Mouse (Mus musculus): ENCODE results near the gene Pgap3. TPM values are rescaled to one million over a fixed set of nuclear protein-coding genes. Genes with fewer than 3 reads are reported as not detected.

Pgap3 gene
- polyA plus RNA-seq, 1 experiment from 2014 or later, result 14.2 TPM

DNA sequence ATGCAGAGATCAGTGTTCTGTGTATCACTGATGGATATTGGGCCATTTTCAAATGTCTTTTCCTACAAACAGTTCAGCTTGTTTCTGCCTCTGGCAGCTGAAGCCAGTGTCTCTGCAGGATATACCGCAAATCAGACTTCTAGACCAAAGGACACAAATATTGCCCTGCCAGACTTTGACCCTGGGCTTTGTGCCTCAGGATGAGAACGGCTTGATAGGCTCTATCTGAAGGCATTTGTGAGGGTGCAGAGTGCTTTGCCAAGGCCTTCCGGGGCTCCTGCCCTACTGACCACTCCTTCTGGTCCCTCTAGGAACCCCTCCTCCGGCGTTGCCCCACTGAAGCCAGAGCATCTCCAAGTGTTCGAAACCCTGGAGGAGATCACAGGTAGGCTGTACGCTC lies 26.3 kb upstream of the Pgap3 start:
- Histone ChIP-seq H3K36me3 (ENCODE audit: control insufficient read depth, insufficient read depth, low read length) (peaks cover 99% of the 10 kb centered on the region), H3K4me2 (ENCODE audit: low read length) (no peak overlapping the region), H3K4me1 (ENCODE audit: control insufficient read depth in 2 of 2, insufficient read depth in 2 of 2, low read length in 2 of 2) (no peaks in the 10 kb centered on the region), H3K9me3 (ENCODE audit: control insufficient read depth, low read length) (no peaks in the 10 kb centered on the region), H3K4me3 (ENCODE audit: control insufficient read depth in 1 of 2, insufficient read depth in 1 of 2, low read depth in 1 of 2, low read length in 2 of 2) (no peak overlapping the region), H3K27me3 (ENCODE audit: control insufficient read depth, insufficient read depth, low read length) (no peaks in the 10 kb centered on the region), H3K9ac (ENCODE audit: low read length) (no peak overlapping the region), H3K27ac (replicated peaks in 1 of 2; ENCODE audit: control insufficient read depth in 1 of 2, insufficient read depth in 1 of 2, low read depth in 2 of 2, low read length in 2 of 2) (no peak overlapping the region)
- WGBS, result 92% methylated on average over 7 of the region's 7 CpGs
- no peak for ATAC-seq (ENCODE audit: insufficient number of reproducible peaks, insufficient read depth, low FRiP score, low read depth)

DNA sequence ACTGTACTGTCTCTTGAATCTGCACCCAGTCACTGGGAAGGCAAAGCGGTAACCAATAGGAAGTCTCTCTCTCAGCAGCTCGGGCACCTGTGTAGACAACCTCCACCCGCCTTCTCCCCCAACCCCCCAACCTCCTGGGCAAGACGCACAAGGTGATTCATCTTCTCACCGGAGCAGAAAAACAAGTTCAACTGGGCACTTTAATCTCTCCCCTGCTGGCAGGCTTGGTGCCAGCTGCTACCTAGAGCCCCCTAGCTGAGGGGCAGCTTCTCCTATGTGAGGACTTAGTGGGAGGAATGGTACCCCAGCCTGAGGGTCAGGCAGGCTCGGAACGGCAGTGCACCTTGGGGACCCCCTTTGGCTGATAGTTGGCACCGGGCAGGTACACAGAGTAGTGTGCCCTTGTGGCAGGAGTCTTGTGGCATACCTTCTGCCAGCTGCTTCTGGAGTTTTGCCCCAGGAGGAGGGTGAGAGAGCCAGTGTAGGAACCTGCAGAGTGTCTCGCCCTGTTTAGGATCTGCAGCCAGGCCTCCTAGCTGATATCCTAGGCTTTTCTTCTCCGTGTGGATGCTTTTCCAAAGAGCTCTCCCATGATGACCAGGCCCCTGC lies 18.8 kb upstream of the Pgap3 start:
- Histone ChIP-seq H3K9ac (ENCODE audit: low read length) (peak overlapping the region; percentile 10; the same call in 1 of the 2 replicates), H3K27ac (replicated peaks in 1 of 2; ENCODE audit: control insufficient read depth in 1 of 2, insufficient read depth in 1 of 2, low read depth in 2 of 2, low read length in 2 of 2) (peak overlapping the region in 1 of 2 experiments; percentile 47; a peak in 1 of 4 replicates), H3K36me3 (ENCODE audit: control insufficient read depth, insufficient read depth, low read length) (peaks cover 70% of the 10 kb centered on the region), H3K27me3 (ENCODE audit: control insufficient read depth, insufficient read depth, low read length) (no peaks in the 10 kb centered on the region), H3K4me3 (ENCODE audit: control insufficient read depth in 1 of 2, insufficient read depth in 1 of 2, low read depth in 1 of 2, low read length in 2 of 2) (no peak overlapping the region), H3K4me1 (ENCODE audit: control insufficient read depth in 2 of 2, insufficient read depth in 2 of 2, low read length in 2 of 2) (peaks cover 14 to 57% of the 10 kb centered on the region in 2 experiments), H3K9me3 (ENCODE audit: control insufficient read depth, low read length) (no peaks in the 10 kb centered on the region), H3K4me2 (ENCODE audit: low read length) (no peak overlapping the region)
- 73% methylated on average over 10 of the region's 10 CpGs for WGBS
- ATAC-seq (ENCODE audit: insufficient number of reproducible peaks, insufficient read depth, low FRiP score, low read depth), result no peak

DNA sequence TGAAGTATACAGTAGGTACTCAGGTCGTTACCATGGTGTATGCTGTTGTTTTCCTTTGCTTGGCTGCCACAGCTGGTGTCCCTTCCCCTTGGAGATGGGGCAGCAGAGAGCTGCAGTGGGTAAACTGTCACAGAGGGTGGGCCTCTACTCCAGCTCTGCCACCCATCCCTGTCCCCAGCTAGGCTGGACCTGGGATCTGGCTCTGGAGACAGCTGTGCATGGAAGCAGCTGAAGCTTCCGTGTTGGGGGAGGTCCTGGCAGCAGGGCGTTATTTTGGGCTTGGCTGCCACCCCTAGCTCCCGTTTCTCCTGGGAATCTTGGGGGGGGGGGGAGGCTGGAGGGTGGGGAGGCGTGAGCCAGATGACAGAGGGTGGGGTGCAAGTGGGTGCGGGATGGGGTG lies 18.0 kb upstream of the Pgap3 start:
- 38% methylated on average over 5 of the region's 6 CpGs for WGBS
- ATAC-seq (ENCODE audit: insufficient number of reproducible peaks, insufficient read depth, low FRiP score, low read depth), result no peak
- H3K9ac ChIP-seq (ENCODE audit: low read length), result 0 out of 2 replicates have a peak overlapping the region, but pooled peaks have one; percentile 17

DNA sequence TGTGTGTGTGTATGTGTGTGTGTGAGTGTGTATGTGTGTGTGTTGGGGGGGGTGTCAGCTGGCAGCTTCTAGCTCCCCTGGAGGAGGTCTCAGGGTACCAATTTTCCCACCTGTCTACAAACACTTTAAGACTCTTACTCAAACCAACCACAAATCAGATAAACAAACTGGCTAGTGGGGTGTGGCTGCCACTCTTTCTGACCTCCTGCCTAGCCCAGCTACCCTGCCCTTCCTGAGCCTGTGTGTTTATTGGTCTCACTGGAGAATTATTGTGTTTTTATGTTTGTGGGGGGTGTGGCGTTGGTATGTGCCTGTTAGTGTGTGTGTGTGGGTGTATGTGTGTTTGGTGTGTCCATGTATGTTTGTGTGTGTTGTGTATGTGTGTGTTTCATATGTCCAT lies 16.8 kb upstream of the Pgap3 start:
- Histone ChIP-seq H3K9me3 (ENCODE audit: control insufficient read depth, low read length) (no peaks in the 10 kb centered on the region), H3K36me3 (ENCODE audit: control insufficient read depth, insufficient read depth, low read length) (peaks cover 50% of the 10 kb centered on the region), H3K4me2 (ENCODE audit: low read length) (no peak overlapping the region), H3K4me1 (ENCODE audit: control insufficient read depth in 2 of 2, insufficient read depth in 2 of 2, low read length in 2 of 2) (peaks cover 20 to 64% of the 10 kb centered on the region in 2 experiments), H3K9ac (ENCODE audit: low read length) (no peak overlapping the region), H3K4me3 (ENCODE audit: control insufficient read depth in 1 of 2, insufficient read depth in 1 of 2, low read depth in 1 of 2, low read length in 2 of 2) (no peak overlapping the region), H3K27ac (replicated peaks in 1 of 2; ENCODE audit: control insufficient read depth in 1 of 2, insufficient read depth in 1 of 2, low read depth in 2 of 2, low read length in 2 of 2) (no peak overlapping the region), H3K27me3 (ENCODE audit: control insufficient read depth, insufficient read depth, low read length) (no peaks in the 10 kb centered on the region)
- WGBS, result 91% methylated on average over 1 of the region's 1 CpGs
- no peak for ATAC-seq (ENCODE audit: insufficient number of reproducible peaks, insufficient read depth, low FRiP score, low read depth)

More for the DNA sequence above, 18.0 kb upstream of the Pgap3 start:
- H3K4me3 ChIP-seq (ENCODE audit: control insufficient read depth in 1 of 2, insufficient read depth in 1 of 2, low read depth in 1 of 2, low read length in 2 of 2), result no peak overlapping the region
- peaks cover 62% of the 10 kb centered on the region for H3K36me3 ChIP-seq (ENCODE audit: control insufficient read depth, insufficient read depth, low read length)
- H3K9me3 ChIP-seq (ENCODE audit: control insufficient read depth, low read length), result no peaks in the 10 kb centered on the region
- peak overlapping the region in 1 of 2 experiments; percentile 47; a peak in 1 of 4 replicates for H3K27ac ChIP-seq (replicated peaks in 1 of 2; ENCODE audit: control insufficient read depth in 1 of 2, insufficient read depth in 1 of 2, low read depth in 2 of 2, low read length in 2 of 2)
- H3K27me3 ChIP-seq (ENCODE audit: control insufficient read depth, insufficient read depth, low read length), result no peaks in the 10 kb centered on the region
- H3K4me2 ChIP-seq (ENCODE audit: low read length), result no peak overlapping the region
- peaks cover 19 to 63% of the 10 kb centered on the region in 2 experiments for H3K4me1 ChIP-seq (ENCODE audit: control insufficient read depth in 2 of 2, insufficient read depth in 2 of 2, low read length in 2 of 2)

DNA sequence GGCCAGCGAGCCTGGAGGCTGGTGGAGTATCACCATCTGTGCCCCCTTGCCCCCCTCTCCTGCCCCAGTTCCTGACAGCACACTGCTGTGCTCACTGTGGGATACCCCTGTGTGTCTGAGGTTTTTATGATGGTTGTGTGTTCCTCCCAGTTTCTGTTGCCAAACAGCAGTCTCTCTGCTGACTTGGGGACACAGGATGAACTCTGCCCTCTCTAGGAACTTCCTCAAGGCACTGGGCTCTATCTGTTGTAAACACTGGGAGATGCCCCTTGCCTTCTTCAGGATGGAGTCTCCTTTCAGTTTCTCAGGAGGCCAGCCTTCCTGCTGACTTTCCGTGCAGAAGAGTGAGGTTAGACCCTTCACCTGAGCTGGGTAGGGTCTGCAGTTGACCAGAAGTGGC lies 13.9 kb upstream of the Pgap3 start:
- Histone ChIP-seq H3K4me3 (ENCODE audit: control insufficient read depth in 1 of 2, insufficient read depth in 1 of 2, low read depth in 1 of 2, low read length in 2 of 2) (peak overlapping the region; percentile 78 to 94), H3K9ac (ENCODE audit: low read length) (peak overlapping the region; percentile 94), H3K27me3 (ENCODE audit: control insufficient read depth, insufficient read depth, low read length) (no peaks in the 10 kb centered on the region), H3K4me2 (ENCODE audit: low read length) (peak overlapping the region; percentile 78), H3K36me3 (ENCODE audit: control insufficient read depth, insufficient read depth, low read length) (peaks cover 21% of the 10 kb centered on the region; the same call in 1 of the 2 replicates), H3K9me3 (ENCODE audit: control insufficient read depth, low read length) (no peaks in the 10 kb centered on the region), H3K27ac (replicated peaks in 1 of 2; ENCODE audit: control insufficient read depth in 1 of 2, insufficient read depth in 1 of 2, low read depth in 2 of 2, low read length in 2 of 2) (no peak overlapping the region), H3K4me1 (ENCODE audit: control insufficient read depth in 2 of 2, insufficient read depth in 2 of 2, low read length in 2 of 2) (peaks cover 32 to 69% of the 10 kb centered on the region in 2 experiments)
- no peak for ATAC-seq (ENCODE audit: insufficient number of reproducible peaks, insufficient read depth, low FRiP score, low read depth)
- 31% methylated on average over 2 of the region's 2 CpGs for WGBS

DNA sequence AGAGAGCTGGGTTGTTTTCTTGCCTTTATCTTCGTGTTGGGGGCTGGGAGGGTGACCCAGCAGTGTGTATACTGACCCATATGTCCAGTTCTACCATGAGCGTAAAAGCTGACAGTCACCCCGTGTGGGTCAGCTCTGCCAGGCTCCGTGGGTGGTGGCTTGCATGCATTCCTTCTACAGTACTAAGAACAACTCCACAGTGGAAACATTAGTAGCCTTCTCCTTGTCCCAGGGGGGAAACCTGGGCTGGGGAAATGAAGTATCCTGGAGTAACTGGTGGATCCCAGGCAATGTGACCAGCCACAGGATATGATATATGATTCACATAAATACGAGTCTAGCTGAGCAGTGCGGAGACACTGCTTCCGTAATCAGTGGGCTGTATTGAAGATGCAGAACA lies 13.4 kb upstream of the Pgap3 start:
- Histone ChIP-seq H3K4me1 (ENCODE audit: control insufficient read depth in 2 of 2, insufficient read depth in 2 of 2, low read length in 2 of 2) (peaks cover 37 to 68% of the 10 kb centered on the region in 2 experiments), H3K9ac (ENCODE audit: low read length) (peak overlapping the region; percentile 94), H3K36me3 (ENCODE audit: control insufficient read depth, insufficient read depth, low read length) (peaks cover 17% of the 10 kb centered on the region; the same call in 1 of the 2 replicates), H3K4me2 (ENCODE audit: low read length) (peak overlapping the region; percentile 78), H3K27ac (replicated peaks in 1 of 2; ENCODE audit: control insufficient read depth in 1 of 2, insufficient read depth in 1 of 2, low read depth in 2 of 2, low read length in 2 of 2) (peak overlapping the region; percentile 11 to 94), H3K4me3 (ENCODE audit: control insufficient read depth in 1 of 2, insufficient read depth in 1 of 2, low read depth in 1 of 2, low read length in 2 of 2) (peak overlapping the region; percentile 78 to 94), H3K9me3 (ENCODE audit: control insufficient read depth, low read length) (no peaks in the 10 kb centered on the region), H3K27me3 (ENCODE audit: control insufficient read depth, insufficient read depth, low read length) (no peaks in the 10 kb centered on the region)
- ATAC-seq (ENCODE audit: insufficient number of reproducible peaks, insufficient read depth, low FRiP score, low read depth), result no peak
- WGBS, result 21% methylated on average over 7 of the region's 7 CpGs

DNA sequence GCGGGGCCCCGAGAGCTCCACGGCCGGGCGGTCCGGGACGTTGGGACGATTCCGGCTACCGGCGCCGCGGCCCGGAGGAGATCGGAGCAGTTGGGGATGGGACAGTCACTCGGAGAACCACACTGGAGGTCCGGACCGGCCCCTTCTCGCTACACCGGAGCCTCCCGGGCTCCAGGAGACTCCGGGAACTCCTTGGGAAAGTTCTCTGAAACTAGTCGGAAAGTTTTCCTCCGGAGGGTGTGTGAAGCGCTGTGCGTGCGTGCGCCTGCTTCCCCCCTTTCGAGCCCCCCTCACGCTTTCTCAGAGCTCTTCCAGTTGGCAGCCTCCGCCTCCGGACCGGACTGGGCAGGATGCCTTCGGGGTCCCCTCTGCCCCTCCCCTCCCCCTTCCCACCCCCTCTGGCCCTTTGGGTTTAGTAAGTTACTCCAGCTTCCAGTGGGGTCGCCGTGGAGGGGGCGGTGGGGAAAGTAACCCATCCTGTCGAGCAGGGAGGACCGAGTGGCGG lies 12.6 kb upstream of the Pgap3 start:
- peak overlapping the region; percentile 89 to 94 for H3K27ac ChIP-seq (replicated peaks in 1 of 2; ENCODE audit: control insufficient read depth in 1 of 2, insufficient read depth in 1 of 2, low read depth in 2 of 2, low read length in 2 of 2)
- peaks cover 10% of the 10 kb centered on the region; the same call in 1 of the 2 replicates for H3K36me3 ChIP-seq (ENCODE audit: control insufficient read depth, insufficient read depth, low read length)
- peak overlapping the region; percentile 94 for H3K9ac ChIP-seq (ENCODE audit: low read length)
- WGBS, result under 1% methylated on average over 40 of the region's 40 CpGs
- H3K9me3 ChIP-seq (ENCODE audit: control insufficient read depth, low read length), result no peaks in the 10 kb centered on the region
- peaks cover 37 to 60% of the 10 kb centered on the region in 2 experiments for H3K4me1 ChIP-seq (ENCODE audit: control insufficient read depth in 2 of 2, insufficient read depth in 2 of 2, low read length in 2 of 2)
- H3K27me3 ChIP-seq (ENCODE audit: control insufficient read depth, insufficient read depth, low read length), result no peaks in the 10 kb centered on the region
- ATAC-seq (ENCODE audit: insufficient number of reproducible peaks, insufficient read depth, low FRiP score, low read depth), result peak; percentile 23; the same call in 1 of the 2 replicates
- peak overlapping the region; percentile 78 to 94 for H3K4me3 ChIP-seq (ENCODE audit: control insufficient read depth in 1 of 2, insufficient read depth in 1 of 2, low read depth in 1 of 2, low read length in 2 of 2)
- peak overlapping the region; percentile 78 for H3K4me2 ChIP-seq (ENCODE audit: low read length)
